Mouse (Mus musculus): ENCODE measurements at regions not wholly inside any gene's neighbourhood (a gene's known extent, or its start where the extent isn't known, plus 50 kb on each side); places are given as distances from the start of the nearest gene placed in this dataset.

DNA sequence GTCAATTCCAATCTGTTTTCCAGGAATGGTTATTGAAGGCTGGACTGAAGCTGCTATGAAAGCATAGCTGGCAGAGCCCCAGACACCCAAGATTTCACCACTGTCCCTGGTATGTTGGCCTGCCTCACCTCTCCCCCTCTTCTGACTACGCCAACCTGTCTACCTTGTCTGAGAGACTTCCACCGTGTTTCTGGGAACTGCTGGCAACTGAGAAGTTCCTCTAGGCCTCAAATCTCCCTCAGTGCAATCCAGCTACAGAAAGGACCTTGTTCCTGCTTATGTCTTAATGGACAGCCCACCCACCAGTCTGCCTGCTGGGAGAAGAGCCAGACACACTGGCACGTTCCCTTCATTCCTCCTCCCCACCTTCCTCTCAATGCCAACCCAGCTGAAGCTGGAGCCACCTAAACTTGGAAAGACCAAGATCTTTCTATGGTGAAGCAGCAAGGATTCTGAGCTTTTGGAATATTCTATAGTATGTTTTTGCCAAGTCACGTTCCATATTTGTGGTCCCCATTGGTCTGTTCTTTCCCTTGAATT, 520.1 kb upstream of the Tnp1 start:
- TF ChIP-seq CHD2 (IDR thresholded peaks at IDR 0.05; ENCODE audit: low read length) (no peak), CTCF (IDR thresholded peaks at IDR 0.05 in 2 of 3, conservative IDR thresholded peaks at IDR 0.05 in 1 of 3; ENCODE audit: control insufficient read depth in 1 of 3, insufficient read depth in 1 of 3, low read depth in 2 of 3, low read length in 3 of 3, poor library complexity in 1 of 3, severe bottlenecking in 1 of 3) (no peak), TAL1 (IDR thresholded peaks at IDR 0.05; ENCODE audit: low read length) (no peak), ZC3H11A (IDR thresholded peaks at IDR 0.05; ENCODE audit: low read depth, low read length) (no peak), POLR2A (IDR thresholded peaks at IDR 0.05; ENCODE audit: control insufficient read depth in 1 of 2, insufficient read depth in 1 of 2, low read depth in 1 of 2, low read length in 2 of 2, poor library complexity in 1 of 2) (no peak), GABPA (IDR thresholded peaks at IDR 0.05; ENCODE audit: low read depth, low read length) (no peak), MYB (IDR thresholded peaks at IDR 0.05; ENCODE audit: low read depth, low read length) (no peak), RAD21 (IDR thresholded peaks at IDR 0.05; ENCODE audit: low read depth, low read length) (no peak)
